Mouse (Mus musculus): ENCODE data around the gene Tmcc2. TPM values are rescaled to one million over a fixed set of nuclear protein-coding genes. Genes with fewer than 3 reads are reported as not detected.
"Not testable (repeated sequence)": the region's sequence is repeated elsewhere in the genome, so short reads cannot be mapped to it uniquely, and the experiment has no call there.

Tmcc2 gene
- polyA plus RNA-seq, 1 experiment from 2014 or later = 11.1 TPM

GRCm38 (mm10) chr1:132351058-132351457 lies 40.0 kb downstream of the Tmcc2 start:
- peaks cover 14% of the 10 kb centered on the region for H3K4me1 ChIP-seq (ENCODE audit: control insufficient read depth, insufficient read depth, low read length)
- DNase-seq (ENCODE audit: low spot score, missing footprints) (no peak), ATAC-seq (ENCODE audit: low FRiP score) (no peak)
- 93% methylated on average over 4 of the region's 4 CpGs for WGBS
- no peaks in the 10 kb centered on the region for H3K27me3 ChIP-seq (ENCODE audit: control insufficient read depth, insufficient read depth, low read length)
- no peak overlapping the region for H3K27ac ChIP-seq (ENCODE audit: low read depth, low read length)
- peaks cover 4% of the 10 kb centered on the region; the same call in 1 of the 2 replicates for H3K9me3 ChIP-seq (ENCODE audit: control insufficient read depth, low read length)
- H3K36me3 ChIP-seq (ENCODE audit: control insufficient read depth, insufficient read depth, low read length) = no peaks in the 10 kb centered on the region
- H3K4me2 ChIP-seq = no peak overlapping the region
- no peak overlapping the region for H3K9ac ChIP-seq (ENCODE audit: low read length)
- H3K4me3 ChIP-seq (ENCODE audit: low read depth, low read length) = no peak overlapping the region

GRCm38 (mm10) chr1:132349601-132350000 lies 41.5 kb downstream of the Tmcc2 start:
- H3K9ac ChIP-seq (ENCODE audit: low read length); H3K27ac ChIP-seq (ENCODE audit: low read depth, low read length); H3K4me3 ChIP-seq (ENCODE audit: low read depth, low read length); H3K9me3 ChIP-seq (ENCODE audit: control insufficient read depth, low read length); ATAC-seq (ENCODE audit: low FRiP score); H3K36me3 ChIP-seq (ENCODE audit: control insufficient read depth, insufficient read depth, low read length); DNase-seq (ENCODE audit: low spot score, missing footprints); H3K27me3 ChIP-seq (ENCODE audit: control insufficient read depth, insufficient read depth, low read length); H3K4me2 ChIP-seq; H3K4me1 ChIP-seq (ENCODE audit: control insufficient read depth, insufficient read depth, low read length): not testable (repeated sequence)
- WGBS = 98% methylated on average over 3 of the region's 3 CpGs

DNA sequence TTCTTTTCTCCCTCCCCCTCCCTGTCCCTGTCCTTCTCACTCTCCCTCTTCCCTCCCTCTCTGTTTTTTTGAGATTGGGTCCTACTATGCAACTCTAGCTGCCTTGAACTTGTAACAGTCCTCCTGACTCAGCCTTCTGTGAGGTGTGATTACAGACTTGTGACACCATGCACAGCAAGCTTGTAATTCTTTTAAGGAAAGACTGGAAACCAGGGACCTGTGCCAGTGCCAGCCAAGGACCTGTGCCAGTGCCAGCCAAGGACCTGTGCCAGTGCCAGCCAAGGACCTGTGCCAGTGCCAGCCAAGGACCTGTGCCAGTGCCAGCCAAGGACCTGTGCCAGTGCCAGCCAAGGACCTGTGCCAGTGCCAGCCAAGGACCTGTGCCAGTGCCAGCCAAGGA lies 42.0 kb downstream of the Tmcc2 start:
- H3K4me1 ChIP-seq (ENCODE audit: control insufficient read depth, insufficient read depth, low read length); ATAC-seq (ENCODE audit: low FRiP score); H3K4me2 ChIP-seq; H3K27me3 ChIP-seq (ENCODE audit: control insufficient read depth, insufficient read depth, low read length); H3K4me3 ChIP-seq (ENCODE audit: low read depth, low read length); H3K27ac ChIP-seq (ENCODE audit: low read depth, low read length); H3K9ac ChIP-seq (ENCODE audit: low read length); H3K9me3 ChIP-seq (ENCODE audit: control insufficient read depth, low read length); H3K36me3 ChIP-seq (ENCODE audit: control insufficient read depth, insufficient read depth, low read length); DNase-seq (ENCODE audit: low spot score, missing footprints): not testable (repeated sequence)

GRCm38 (mm10) chr1:132348401-132348800 lies 42.7 kb downstream of the Tmcc2 start:
- H3K4me2 ChIP-seq = no peak overlapping the region
- no peak for ATAC-seq (ENCODE audit: low FRiP score)
- no peaks in the 10 kb centered on the region for H3K36me3 ChIP-seq (ENCODE audit: control insufficient read depth, insufficient read depth, low read length)
- H3K4me1 ChIP-seq (ENCODE audit: control insufficient read depth, insufficient read depth, low read length) = no peaks in the 10 kb centered on the region
- peaks cover 4% of the 10 kb centered on the region; the same call in 1 of the 2 replicates for H3K9me3 ChIP-seq (ENCODE audit: control insufficient read depth, low read length)
- no peak for DNase-seq (ENCODE audit: low spot score, missing footprints)
- no peak overlapping the region for H3K27ac ChIP-seq (ENCODE audit: low read depth, low read length)
- H3K27me3 ChIP-seq (ENCODE audit: control insufficient read depth, insufficient read depth, low read length) = no peaks in the 10 kb centered on the region
- no peak overlapping the region for H3K4me3 ChIP-seq (ENCODE audit: low read depth, low read length)
- 90% methylated on average over 5 of the region's 5 CpGs for WGBS
- H3K9ac ChIP-seq (ENCODE audit: low read length) = no peak overlapping the region

DNA sequence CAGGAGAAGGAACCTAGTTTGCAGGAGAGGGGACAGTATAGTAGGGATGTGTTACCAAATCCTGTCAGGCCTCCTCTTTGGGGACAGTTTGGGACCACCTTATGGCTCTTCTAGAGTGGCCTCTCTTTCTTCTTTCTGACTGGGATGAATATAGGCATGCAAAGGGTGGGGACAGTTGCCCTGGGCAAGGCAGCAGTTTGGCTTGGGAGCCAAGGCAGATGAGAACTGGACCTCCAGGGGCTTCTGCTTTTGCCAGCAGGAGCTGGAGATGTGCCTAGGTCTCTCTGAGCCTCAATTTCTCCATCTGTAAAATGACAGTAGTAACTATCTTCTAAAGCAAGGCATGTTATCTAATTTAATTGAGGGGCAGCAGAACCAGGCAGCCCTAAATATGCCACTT lies 44.1 kb downstream of the Tmcc2 start:
- H3K4me3 ChIP-seq (ENCODE audit: low read depth, low read length) = no peak overlapping the region
- H3K9me3 ChIP-seq (ENCODE audit: control insufficient read depth, low read length) = peaks cover 4% of the 10 kb centered on the region; the same call in 1 of the 2 replicates
- H3K4me1 ChIP-seq (ENCODE audit: control insufficient read depth, insufficient read depth, low read length) = no peaks in the 10 kb centered on the region; the same call in 1 of the 2 replicates
- no peak overlapping the region for H3K27ac ChIP-seq (ENCODE audit: low read depth, low read length)
- no peaks in the 10 kb centered on the region for H3K36me3 ChIP-seq (ENCODE audit: control insufficient read depth, insufficient read depth, low read length)
- ATAC-seq (ENCODE audit: low FRiP score) (no peak), DNase-seq (ENCODE audit: low spot score, missing footprints) (no peak)
- H3K4me2 ChIP-seq = no peak overlapping the region
- no peak overlapping the region for H3K9ac ChIP-seq (ENCODE audit: low read length)
- no peaks in the 10 kb centered on the region for H3K27me3 ChIP-seq (ENCODE audit: control insufficient read depth, insufficient read depth, low read length)

DNA sequence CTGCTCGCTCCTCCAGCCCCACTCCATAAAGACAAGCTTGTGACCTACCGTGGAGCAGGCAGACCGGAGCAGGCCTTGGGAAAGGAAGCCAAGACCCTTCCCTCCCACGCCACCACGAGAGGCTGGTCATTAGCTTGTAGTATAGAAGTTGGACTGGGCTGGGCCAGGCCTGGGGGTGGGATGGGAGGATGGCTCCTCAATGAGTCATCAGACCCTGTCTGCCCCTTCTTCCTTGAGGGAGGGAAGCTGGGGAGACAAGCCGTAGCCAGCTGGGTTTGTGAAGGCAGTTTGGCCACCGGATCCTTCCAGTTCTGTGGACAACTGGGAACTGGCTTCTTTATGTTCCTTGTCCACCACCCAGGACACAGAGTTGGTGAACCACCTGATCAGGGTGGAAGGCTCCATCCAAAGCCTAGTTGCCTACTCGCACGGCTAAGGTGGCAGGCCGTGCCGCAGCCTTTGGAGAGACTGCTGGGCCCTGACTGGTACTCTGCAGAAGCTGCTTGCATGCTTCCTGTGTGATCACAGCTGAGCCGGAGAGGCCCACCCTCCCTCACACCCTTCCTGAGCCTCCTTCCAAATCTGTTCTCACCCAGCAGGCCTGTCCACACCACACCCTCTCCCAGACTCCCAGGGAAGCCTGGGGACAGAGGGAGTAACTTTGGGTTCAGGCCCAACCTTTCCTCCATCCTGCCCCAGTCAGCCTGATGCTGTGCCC lies 44.8 kb downstream of the Tmcc2 start:
- DNase-seq (ENCODE audit: low spot score, missing footprints) (no peak), ATAC-seq (ENCODE audit: low FRiP score) (no peak)
- Histone ChIP-seq H3K36me3 (ENCODE audit: control insufficient read depth, insufficient read depth, low read length) (no peaks in the 10 kb centered on the region), H3K4me1 (ENCODE audit: control insufficient read depth, insufficient read depth, low read length) (no peaks in the 10 kb centered on the region; the same call in 1 of the 2 replicates), H3K4me3 (ENCODE audit: low read depth, low read length) (no peak overlapping the region), H3K27me3 (ENCODE audit: control insufficient read depth, insufficient read depth, low read length) (no peaks in the 10 kb centered on the region), H3K9me3 (ENCODE audit: control insufficient read depth, low read length) (peaks cover 4% of the 10 kb centered on the region; the same call in 1 of the 2 replicates), H3K9ac (ENCODE audit: low read length) (no peak overlapping the region), H3K27ac (ENCODE audit: low read depth, low read length) (no peak overlapping the region; the same call in 1 of the 2 replicates), H3K4me2 (no peak overlapping the region)
- WGBS = 88% methylated on average over 12 of the region's 12 CpGs

GRCm38 (mm10) chr1:132345514-132345913 lies 45.6 kb downstream of the Tmcc2 start:
- H3K4me1 ChIP-seq (ENCODE audit: control insufficient read depth, insufficient read depth, low read length) = no peaks in the 10 kb centered on the region; the same call in 1 of the 2 replicates
- H3K4me2 ChIP-seq = no peak overlapping the region
- 84% methylated on average over 4 of the region's 4 CpGs for WGBS
- no peak overlapping the region for H3K9ac ChIP-seq (ENCODE audit: low read length)
- H3K9me3 ChIP-seq (ENCODE audit: control insufficient read depth, low read length) = no peaks in the 10 kb centered on the region; the same call in 1 of the 2 replicates
- H3K27ac ChIP-seq (ENCODE audit: low read depth, low read length) = no peak overlapping the region
- H3K36me3 ChIP-seq (ENCODE audit: control insufficient read depth, insufficient read depth, low read length) = no peaks in the 10 kb centered on the region
- no peak for ATAC-seq (ENCODE audit: low FRiP score)
- no peaks in the 10 kb centered on the region for H3K27me3 ChIP-seq (ENCODE audit: control insufficient read depth, insufficient read depth, low read length)
- no peak for DNase-seq (ENCODE audit: low spot score, missing footprints)
- H3K4me3 ChIP-seq (ENCODE audit: low read depth, low read length) = no peak overlapping the region

DNA sequence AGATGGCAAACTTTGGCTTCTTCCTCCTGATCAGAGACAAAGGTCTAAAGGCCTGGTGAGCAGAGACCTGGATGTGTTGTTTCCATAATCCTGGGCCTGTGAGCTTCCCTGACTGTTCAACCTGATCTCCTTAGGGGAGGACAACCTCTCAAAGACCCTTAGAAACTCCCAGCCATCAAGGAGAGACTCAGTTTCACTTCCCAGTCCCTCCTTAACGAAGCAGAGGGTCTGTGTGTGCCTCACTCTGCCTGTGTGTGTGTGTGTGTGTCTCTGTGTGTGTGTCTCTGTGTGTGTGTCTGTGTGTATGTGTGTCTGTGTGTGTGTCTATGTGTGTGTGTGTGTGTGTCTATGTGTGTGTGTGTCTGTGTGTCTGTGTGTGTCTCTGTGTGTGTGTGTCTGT lies 47.4 kb downstream of the Tmcc2 start:
- no peak for DNase-seq (ENCODE audit: low spot score, missing footprints)
- H3K4me3 ChIP-seq (ENCODE audit: low read depth, low read length) = no peak overlapping the region
- H3K4me2 ChIP-seq = no peak overlapping the region
- H3K27ac ChIP-seq (ENCODE audit: low read depth, low read length) = no peak overlapping the region
- H3K36me3 ChIP-seq (ENCODE audit: control insufficient read depth, insufficient read depth, low read length) = no peaks in the 10 kb centered on the region
- 77% methylated on average over 1 of the region's 1 CpGs for WGBS
- no peak overlapping the region for H3K9ac ChIP-seq (ENCODE audit: low read length)
- ATAC-seq (ENCODE audit: low FRiP score) = no peak
- H3K27me3 ChIP-seq (ENCODE audit: control insufficient read depth, insufficient read depth, low read length) = no peaks in the 10 kb centered on the region
- no peaks in the 10 kb centered on the region for H3K9me3 ChIP-seq (ENCODE audit: control insufficient read depth, low read length)
- no peaks in the 10 kb centered on the region; the same call in 1 of the 2 replicates for H3K4me1 ChIP-seq (ENCODE audit: control insufficient read depth, insufficient read depth, low read length)

DNA sequence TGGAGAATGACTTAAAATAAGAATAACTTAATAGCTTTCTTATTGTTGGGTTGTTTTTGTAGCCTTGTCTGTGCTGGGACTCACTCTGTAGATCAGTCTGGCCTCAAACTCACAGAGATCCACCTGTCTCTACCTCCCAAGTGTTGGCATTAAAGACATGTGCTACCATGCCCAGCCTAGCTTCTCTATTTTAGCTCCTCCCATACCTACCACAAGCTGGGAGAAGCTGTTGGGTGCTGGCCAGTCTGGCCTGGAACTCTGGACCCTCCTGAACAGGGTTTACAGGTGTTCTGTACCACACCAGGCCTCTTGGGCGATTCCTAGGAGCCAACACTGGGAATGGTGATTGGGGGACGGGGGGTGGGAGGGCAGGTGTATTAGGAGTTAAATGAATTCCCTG lies 47.9 kb downstream of the Tmcc2 start:
- Histone ChIP-seq H3K27me3 (ENCODE audit: control insufficient read depth, insufficient read depth, low read length) (no peaks in the 10 kb centered on the region), H3K4me1 (ENCODE audit: control insufficient read depth, insufficient read depth, low read length) (no peaks in the 10 kb centered on the region; the same call in none of the 2 replicates), H3K27ac (ENCODE audit: low read depth, low read length) (no peak overlapping the region), H3K4me2 (no peak overlapping the region), H3K9me3 (ENCODE audit: control insufficient read depth, low read length) (no peaks in the 10 kb centered on the region), H3K4me3 (ENCODE audit: low read depth, low read length) (no peak overlapping the region), H3K36me3 (ENCODE audit: control insufficient read depth, insufficient read depth, low read length) (no peaks in the 10 kb centered on the region), H3K9ac (ENCODE audit: low read length) (no peak overlapping the region)
- WGBS = 80% methylated on average over 2 of the region's 2 CpGs
- no peak for DNase-seq (ENCODE audit: low spot score, missing footprints)
- ATAC-seq (ENCODE audit: low FRiP score) = no peak

Data from midbrain, embryonic 11.5 days (tissue).